8 mouse cellular contexts compared by ENCODE assay signal in genomic region chr15:79347845-79348506, GRCm38 (mm10). TPM values are rescaled to one million over a fixed set of nuclear protein-coding genes. Genes with fewer than 3 reads are reported as not detected.
A peak's percentile ranks its signal among the peaks of the same experiment; 100 is the strongest.
DNase-seq lines count a peak whose midpoint lies in the region; ATAC-seq lines count a peak whose summit lies in the region.

No protein-coding gene starts in this region.

- H3K9me3 ChIP-seq in forebrain, embryonic 12.5 days: no peaks in the 10 kb centered on the region

- peak overlapping the region; percentile 67 for H3K9ac ChIP-seq in forebrain, embryonic 12.5 days

- peak overlapping the region; percentile 78 for H3K4me3 ChIP-seq in forebrain, embryonic 12.5 days (replicated peaks)

- no peaks in the 10 kb centered on the region for H3K36me3 ChIP-seq in forebrain, embryonic 12.5 days (replicated peaks)

- peak overlapping the region; percentile 97 for H3K4me2 ChIP-seq in forebrain, embryonic 12.5 days

- intact Hi-C loops in heart, postnatal 36 days (cut with DNase I): loop anchor here (2.0 to 5.0 kb wide), 3 partner anchors 19 to 106 kb away; partner anchors contain the start of gene Pla2g6
- intact Hi-C loops in left cerebral cortex, postnatal 4 days (cut with DNase I): no loop called here

- H3K4me1 ChIP-seq in forebrain, embryonic 12.5 days: peaks cover 10% of the 10 kb centered on the region

- H3K27me3 ChIP-seq in forebrain, embryonic 12.5 days: peaks cover 42% of the 10 kb centered on the region

- WGBS in forebrain, embryonic 12.5 days: 2% methylated on average over 42 of the region's 46 CpGs

- peak overlapping the region; percentile 88 for H3K27ac ChIP-seq in forebrain, embryonic 12.5 days

- peak; percentile 34 for DNase-seq in cerebellum, adult 9-11 months
- DNase-seq in cerebellum, adult 9-10 months: no peak
- peak; percentile 75 for DNase-seq in adrenal gland, postnatal 10 days
- DNase-seq in heart, postnatal 36 days: peak; percentile 78 to 81
- DNase-seq in left cerebral cortex, postnatal 4 days: peak; percentile 50
- DNase-seq in spleen, postnatal 36 days (ENCODE audit: low spot score in 2 of 2): peak; percentile 56 to 60

- ATAC-seq in forebrain, embryonic 12.5 days (ENCODE audit: low FRiP score): peak; percentile 72; the same call in 1 of the 2 replicates
- ATAC-seq in megakaryocyte-erythroid progenitor cell, adult 5-6 weeks (replicated peaks; ENCODE audit: low FRiP score, low TSS enrichment, poor library complexity, severe bottlenecking): peak; percentile 77

RNA-seq across cellular contexts. Expression of gene Maff, which starts 1.6 kb away (rescaled TPM):
- 10 to 100 TPM in 1 of 2 experiments, 1 to 10 TPM in 1; 3.6 to 10.8 TPM for total RNA-seq in adrenal gland, postnatal 10 days (2021)
- polyA plus RNA-seq in forebrain, embryonic 12.5 days (2016; fragmentation: Nextera tagmentation; extraction: Ambion mirVana): 1.2 and 2.0 TPM in 2 replicates
- total RNA-seq in heart, postnatal 36 days (2021): 10 to 100 TPM in 1 of 2 experiments, 1 to 10 TPM in 1; 9.0 to 10.5 TPM
- 1 to 10 TPM; 1.5 to 1.9 TPM for total RNA-seq in left cerebral cortex, postnatal 4 days (2021)
- 2.7 TPM in 1 of 2 replicates, not detected in the other for total RNA-seq in megakaryocyte-erythroid progenitor cell, adult 5-6 weeks (2014; fragmentation: Nextera tagmentation)
- total RNA-seq in megakaryocyte-erythroid progenitor cell, adult 5-6 weeks (2017): 6.7 and 8.8 TPM in 2 replicates

RNA-seq across cellular contexts. Expression of gene Pla2g6, which starts 19.8 kb away (rescaled TPM):
- total RNA-seq in adrenal gland, postnatal 10 days (2021): 10 to 100 TPM; 27.0 to 27.5 TPM
- 30.1 and 30.8 TPM in 2 replicates for polyA plus RNA-seq in forebrain, embryonic 12.5 days (2016; fragmentation: Nextera tagmentation; extraction: Ambion mirVana)
- total RNA-seq in heart, postnatal 36 days (2021): 1 to 10 TPM; 8.1 to 8.7 TPM
- 10 to 100 TPM; 24.5 to 25.6 TPM for total RNA-seq in left cerebral cortex, postnatal 4 days (2021)
- total RNA-seq in megakaryocyte-erythroid progenitor cell, adult 5-6 weeks (2014; fragmentation: Nextera tagmentation): 26.7 and 34.4 TPM in 2 replicates
- 8.0 and 12.4 TPM in 2 replicates for total RNA-seq in megakaryocyte-erythroid progenitor cell, adult 5-6 weeks (2017)

RNA-seq across cellular contexts. Expression of gene Tmem184b, which starts 55.4 kb away (rescaled TPM):
- total RNA-seq in adrenal gland, postnatal 10 days (2021): 10 to 100 TPM; 51.4 to 56.6 TPM
- polyA plus RNA-seq in forebrain, embryonic 12.5 days (2016; fragmentation: Nextera tagmentation; extraction: Ambion mirVana): 41.3 and 43.6 TPM in 2 replicates
- 10 to 100 TPM; 37.0 to 43.0 TPM for total RNA-seq in heart, postnatal 36 days (2021)
- total RNA-seq in left cerebral cortex, postnatal 4 days (2021): 10 to 100 TPM; 49.6 to 53.4 TPM
- total RNA-seq in megakaryocyte-erythroid progenitor cell, adult 5-6 weeks (2014; fragmentation: Nextera tagmentation): 8.3 and 9.2 TPM in 2 replicates
- total RNA-seq in megakaryocyte-erythroid progenitor cell, adult 5-6 weeks (2017): 1.8 and 5.0 TPM in 2 replicates
